Mouse (Mus musculus) MEL (cell line): Measurements from ENCODE around the gene Ptges3. TPM values are rescaled to one million over a fixed set of nuclear protein-coding genes. Genes with fewer than 3 reads are reported as not detected.

Source experiments
- DNase-seq: peaks from one replicate; pipeline ENCODE4 v3.0.0; 2011; ENCODE audit warnings: low read depth, low spot score
- H3K27ac ChIP-seq: 2 replicates; pipeline ENCODE4 v1.5.1; 2012; ENCODE audit warnings: low read depth, mild to moderate bottlenecking, control low read depth, low read length, moderate library complexity; ENCODE audit not compliant: control insufficient read depth
- H3K27me3 ChIP-seq, 2 experiments: fragments of 150-350 bp in 1 of 2; sonication (generic) in 1 of 2; 2 replicates each; pipeline ENCODE4 v1.6.1; 2012; ENCODE audit warnings: low read length in 2 of 2, mild to moderate bottlenecking in 2 of 2, improper control_type of control experiment in 1 of 2, moderate library complexity in 1 of 2; ENCODE audit not compliant: insufficient read depth in 2 of 2, control insufficient read depth in 1 of 2
- H3K36me3 ChIP-seq, 2 experiments: 2 replicates each; pipeline ENCODE4 v1.6.1; 2012 to 2014; ENCODE audit warnings: low read length in 2 of 2, improper control_type of control experiment in 1 of 2, inconsistent platforms in 1 of 2, mild to moderate bottlenecking in 1 of 2; ENCODE audit not compliant: insufficient read depth in 2 of 2, control insufficient read depth in 1 of 2
- H3K4me1 ChIP-seq, 2 experiments: fragments of 150-350 bp in 1 of 2; sonication (generic) in 1 of 2; 2 replicates each; pipeline ENCODE4 v1.6.1; 2012; ENCODE audit warnings: low read length in 2 of 2, improper control_type of control experiment in 1 of 2, mild to moderate bottlenecking in 1 of 2; ENCODE audit not compliant: insufficient read depth in 2 of 2, control insufficient read depth in 1 of 2
- H3K4me3 ChIP-seq, 2 experiments: fragments of 150-350 bp in 1 of 2; sonication (generic) in 1 of 2; 2 replicates each; pipeline ENCODE4 v1.5.1; 2012; ENCODE audit warnings: low read depth in 2 of 2, low read length in 2 of 2, mild to moderate bottlenecking in 2 of 2, moderate library complexity in 2 of 2, control low read depth in 1 of 2, improper control_type of control experiment in 1 of 2; ENCODE audit not compliant: control insufficient read depth in 1 of 2, insufficient read depth in 1 of 2
- H3K79me2 ChIP-seq: 2 replicates; pipeline ENCODE4 v1.6.1; 2012; ENCODE audit warnings: mild to moderate bottlenecking, low read length, moderate library complexity; ENCODE audit not compliant: control insufficient read depth, poor library complexity, insufficient read depth
- H3K9ac ChIP-seq: 2 replicates; pipeline ENCODE4 v1.6.1; 2012; ENCODE audit warnings: low read depth, mild to moderate bottlenecking, control low read depth, low read length, moderate library complexity; ENCODE audit not compliant: control insufficient read depth, poor library complexity, severe bottlenecking
- H3K9me3 ChIP-seq: fragments of 150-350 bp; sonication (generic); replicated peaks from 2 replicates; pipeline ENCODE4 v1.6.1; 2012; ENCODE audit warnings: mild to moderate bottlenecking, low read length, improper control_type of control experiment, moderate library complexity; ENCODE audit not compliant: insufficient read depth
- BHLHE40 ChIP-seq: IDR thresholded peaks from 2 replicates; pipeline ENCODE4 v1.6.1; 2012; ENCODE audit warnings: low read depth, mild to moderate bottlenecking, inconsistent platforms, low read length, improper control_type of control experiment, borderline replicate concordance
- CHD2 ChIP-seq: IDR thresholded peaks from 2 replicates; pipeline ENCODE4 v1.6.1; 2011; ENCODE audit warnings: low read length, improper control_type of control experiment
- CTCF ChIP-seq, 3 experiments: IDR thresholded peaks in 2 of 3; conservative IDR thresholded peaks in 1 of 3; 2 replicates each; pipeline ENCODE4 v1.5.1; 2011 to 2012; ENCODE audit warnings: low read length in 3 of 3, low read depth in 2 of 3, mild to moderate bottlenecking in 2 of 3, improper control_type of control experiment in 1 of 3, inconsistent platforms in 1 of 3, mixed read lengths in 1 of 3, moderate library complexity in 1 of 3; ENCODE audit not compliant: control insufficient read depth in 1 of 3, insufficient read depth in 1 of 3, poor library complexity in 1 of 3, severe bottlenecking in 1 of 3
- GABPA ChIP-seq: IDR thresholded peaks from 2 replicates; pipeline ENCODE4 v1.6.1; 2012; ENCODE audit warnings: low read depth, mild to moderate bottlenecking, inconsistent platforms, low read length, improper control_type of control experiment, moderate library complexity
- GATA1 ChIP-seq: IDR thresholded peaks from 2 replicates; pipeline ENCODE4 v1.6.1; 2011; ENCODE audit warnings: low read depth, low read length, improper control_type of control experiment
- HCFC1 ChIP-seq: IDR thresholded peaks from 2 replicates; pipeline ENCODE4 v1.6.1; 2012; ENCODE audit warnings: low read depth, mild to moderate bottlenecking, inconsistent platforms, low read length, improper control_type of control experiment, moderate library complexity
- KAT2A ChIP-seq: conservative IDR thresholded peaks from 2 replicates; pipeline ENCODE4 v1.6.1; 2012; ENCODE audit warnings: low read depth, low read length, improper control_type of control experiment, inconsistent platforms
- MAZ ChIP-seq: IDR thresholded peaks from 2 replicates; pipeline ENCODE4 v1.6.1; 2012; ENCODE audit warnings: low read depth, mild to moderate bottlenecking, inconsistent platforms, low read length, improper control_type of control experiment
- MEF2A ChIP-seq: IDR thresholded peaks from 2 replicates; pipeline ENCODE4 v1.6.1; 2014; ENCODE audit warnings: low read depth, mild to moderate bottlenecking, inconsistent platforms, low read length, improper control_type of control experiment; ENCODE audit not compliant: poor library complexity, insufficient replicate concordance, severe bottlenecking; ENCODE audit errors: extremely low read depth
- MYB ChIP-seq: IDR thresholded peaks from 2 replicates; pipeline ENCODE4 v1.6.1; 2011; ENCODE audit warnings: mild to moderate bottlenecking, low read depth, low read length, improper control_type of control experiment
- MYC ChIP-seq: IDR thresholded peaks from 2 replicates; pipeline ENCODE4 v1.6.1; 2011; ENCODE audit warnings: low read depth, mild to moderate bottlenecking, low read length, improper control_type of control experiment, moderate library complexity
- NELFE ChIP-seq: IDR thresholded peaks from 2 replicates; pipeline ENCODE4 v1.6.1; 2011; ENCODE audit warnings: low read depth, low read length, improper control_type of control experiment
- NRF1 ChIP-seq: IDR thresholded peaks from 2 replicates; pipeline ENCODE4 v1.6.1; 2014; ENCODE audit warnings: low read depth, mild to moderate bottlenecking, inconsistent platforms, low read length, improper control_type of control experiment, moderate library complexity; ENCODE audit not compliant: poor library complexity, insufficient read depth, severe bottlenecking
- POLR2A ChIP-seq, 2 experiments: IDR thresholded peaks; 2 replicates each; pipeline ENCODE4 v1.6.1; 2011 to 2012; ENCODE audit warnings: low read length in 2 of 2, mild to moderate bottlenecking in 2 of 2, control low read depth in 1 of 2, improper control_type of control experiment in 1 of 2, low read depth in 1 of 2, moderate library complexity in 1 of 2; ENCODE audit not compliant: control insufficient read depth in 1 of 2, insufficient read depth in 1 of 2, poor library complexity in 1 of 2
- POLR2AphosphoS2 ChIP-seq: IDR thresholded peaks from 2 replicates; pipeline ENCODE4 v1.6.1; 2011; ENCODE audit warnings: low read length, improper control_type of control experiment
- POLR2AphosphoS5 ChIP-seq: IDR thresholded peaks from 2 replicates; pipeline ENCODE4 v1.6.1; 2012; ENCODE audit warnings: low read depth, borderline replicate concordance, mild to moderate bottlenecking, inconsistent platforms, low read length, moderate library complexity, mixed read lengths
- TBP ChIP-seq: IDR thresholded peaks from 2 replicates; pipeline ENCODE4 v1.8.0; 2011; ENCODE audit warnings: low read depth, low read length, improper control_type of control experiment
- TCF12 ChIP-seq: IDR thresholded peaks from 2 replicates; pipeline ENCODE4 v1.6.1; 2014; ENCODE audit warnings: low read depth, mild to moderate bottlenecking, inconsistent platforms, low read length, improper control_type of control experiment, moderate library complexity
- UBTF ChIP-seq: IDR thresholded peaks from 2 replicates; pipeline ENCODE4 v1.6.1; 2012; ENCODE audit warnings: low read depth, mild to moderate bottlenecking, inconsistent platforms, low read length, improper control_type of control experiment, moderate library complexity, borderline replicate concordance; ENCODE audit not compliant: insufficient read depth
- USF2 ChIP-seq, 2 experiments: IDR thresholded peaks; 2 replicates each; pipeline ENCODE4 v1.6.1; 2011 to 2012; ENCODE audit warnings: improper control_type of control experiment in 2 of 2, low read length in 2 of 2, borderline replicate concordance in 1 of 2, inconsistent platforms in 1 of 2, low read depth in 1 of 2, mild to moderate bottlenecking in 1 of 2; ENCODE audit not compliant: insufficient read depth in 1 of 2
- ZC3H11A ChIP-seq: IDR thresholded peaks from 2 replicates; pipeline ENCODE4 v1.6.1; 2012; ENCODE audit warnings: low read depth, mild to moderate bottlenecking, inconsistent platforms, low read length, improper control_type of control experiment
- ZMIZ1 ChIP-seq: IDR thresholded peaks from 2 replicates; pipeline ENCODE4 v1.6.1; 2012; ENCODE audit warnings: low read depth, mild to moderate bottlenecking, inconsistent platforms, low read length, improper control_type of control experiment, moderate library complexity
- polyA plus RNA-seq, 2 experiments: library from polyadenylated mRNA; stranded (reverse) in 1 of 2; unstranded in 1 of 2; fragments of >175 nt in 1 of 2; fragments of >200 nt in 1 of 2; gene quantifications; 2 replicates each; pipeline versions ENCODE4 v1.2.1 to v1.2.4; 2012; ENCODE audit warnings: low replicate concordance in 2 of 2, low read depth in 1 of 2; ENCODE audit not compliant: insufficient read length in 2 of 2, insufficient read depth in 1 of 2, missing spikeins in 1 of 2
- total RNA-seq: library from RNA; depleted of rRNA; stranded (reverse); fragments of 300-350 nt; gene quantifications from 2 replicates; pipeline ENCODE4 v1.2.3, GENCODE M21; 2012; rRNA removed

The Ptges3 gene
- total RNA-seq: 233 and 240 TPM in 2 replicates
- 100 to 1,000 TPM; 216 to 627 TPM for polyA plus RNA-seq

DNA sequence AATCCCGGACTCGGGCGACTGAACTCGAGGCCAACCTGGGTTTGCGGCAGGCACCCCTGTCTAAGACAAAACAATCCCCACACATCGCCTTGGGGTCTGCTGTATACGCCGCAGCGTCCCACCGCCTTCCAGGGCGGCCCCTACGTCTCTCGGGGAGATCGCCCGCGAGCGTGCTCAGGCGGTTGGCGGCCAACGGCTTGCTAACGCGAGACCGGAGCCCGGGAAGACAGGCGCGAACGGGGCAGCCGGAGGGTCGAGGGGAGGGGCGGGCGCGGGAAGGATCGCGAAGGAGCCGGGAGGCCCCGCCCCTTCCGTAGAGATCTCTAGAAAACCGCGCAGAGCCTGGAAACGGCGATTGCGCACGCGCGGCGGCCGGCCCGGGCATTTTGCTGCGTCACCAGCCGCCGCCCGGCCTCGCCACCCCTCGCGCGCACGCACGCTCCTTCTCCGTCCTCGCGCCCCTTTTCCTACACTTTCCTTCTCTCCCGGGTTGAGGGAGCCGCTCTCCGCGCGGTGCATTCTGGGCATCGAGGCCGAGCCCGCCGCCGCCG is at the start of gene Ptges3:
Ptges3 (plus strand) TSS at position 354 of the 551 bp plus-strand sequence.
- no peak for TF ChIP-seq MYB
- peak; percentile 15; the same call in 1 of the 2 replicates for TF ChIP-seq KAT2A
- TF ChIP-seq NELFE: peak; percentile 75
- TF ChIP-seq MAZ: peak; percentile 16; the same call in 1 of the 2 replicates
- no peak for TF ChIP-seq GATA1
- peak; percentile 90 for TF ChIP-seq POLR2A (IDR thresholded peaks at IDR 0.05; ENCODE audit: control insufficient read depth in 1 of 2, insufficient read depth in 1 of 2, low read depth in 1 of 2, low read length in 2 of 2, poor library complexity in 1 of 2)
- TF ChIP-seq POLR2AphosphoS2: peak; percentile 36; the same call in 1 of the 2 replicates
- TF ChIP-seq TBP: peak; percentile 61
- TF ChIP-seq ZC3H11A: no peak
- TF ChIP-seq GABPA: 0 out of 2 replicates have a peak, but pooled peaks have one; percentile 19
- TF ChIP-seq TCF12: no peak
- TF ChIP-seq NRF1: peak; percentile 85
- TF ChIP-seq CHD2: peak; percentile 80
- TF ChIP-seq ZMIZ1: peak; percentile 10; the same call in 1 of the 2 replicates
- TF ChIP-seq UBTF: peak; percentile 61; the same call in 1 of the 2 replicates
- TF ChIP-seq HCFC1: peak; percentile 75
- peak within 1 kb of the TSS; percentile 90 for H3K27ac ChIP-seq
- H3K9me3 ChIP-seq: no peaks in the 10 kb centered on the region
- peaks cover 13 to 14% of the 10 kb centered on the region in 2 experiments for H3K4me1 ChIP-seq
- H3K9ac ChIP-seq: peak within 1 kb of the TSS; percentile 93
- no peaks in the 10 kb centered on the region for H3K27me3 ChIP-seq
- peaks cover 51% of the 10 kb centered on the region for H3K79me2 ChIP-seq
- peak; percentile 97 for DNase-seq
- peak within 1 kb of the TSS; percentile 80 to 94 for H3K4me3 ChIP-seq
- peaks cover 2 to 32% of the 10 kb centered on the region in 2 experiments; a peak in 3 of 4 replicates for H3K36me3 ChIP-seq

DNA sequence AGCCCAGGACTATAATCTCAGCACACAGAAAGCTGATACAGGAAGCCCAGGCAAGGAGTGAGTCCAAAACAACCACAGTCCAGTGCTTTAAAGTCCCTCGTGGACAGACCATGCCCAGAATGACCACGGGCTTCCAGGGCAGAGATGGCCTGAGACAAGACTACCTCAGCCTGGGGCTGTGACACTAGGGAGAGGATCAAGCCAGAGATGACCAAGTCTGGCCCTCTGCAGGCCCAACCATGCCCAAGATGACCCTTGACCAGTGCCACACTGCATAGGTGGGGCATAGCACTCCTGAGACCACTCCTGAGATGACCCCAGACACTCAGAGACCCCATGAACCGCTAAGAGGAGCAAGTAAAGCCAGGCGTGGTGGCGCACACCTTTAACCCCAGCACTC is 49.0 kb upstream of the Ptges3 start:
- Histone ChIP-seq H3K4me3 (no peak overlapping the region), H3K79me2 (no peaks in the 10 kb centered on the region), H3K9me3 (no peaks in the 10 kb centered on the region), H3K27ac (no peak overlapping the region), H3K27me3 (peaks cover 0 to 4% of the 10 kb centered on the region in 2 experiments; a peak in 2 of 4 replicates), H3K9ac (no peak overlapping the region), H3K4me1 (no peaks in the 10 kb centered on the region), H3K36me3 (no peaks in the 10 kb centered on the region; a peak in 1 of 4 replicates)
- no peak for TF ChIP-seq MYC
- no peak for TF ChIP-seq POLR2AphosphoS2
- no peak for TF ChIP-seq MEF2A
- no peak for TF ChIP-seq CTCF (IDR thresholded peaks at IDR 0.05 in 2 of 3, conservative IDR thresholded peaks at IDR 0.05 in 1 of 3; ENCODE audit: control insufficient read depth in 1 of 3, insufficient read depth in 1 of 3, low read depth in 2 of 3, low read length in 3 of 3, poor library complexity in 1 of 3, severe bottlenecking in 1 of 3)
- TF ChIP-seq POLR2AphosphoS5: no peak
- no peak for TF ChIP-seq USF2 (IDR thresholded peaks at IDR 0.05; ENCODE audit: borderline replicate concordance in 1 of 2, insufficient read depth in 1 of 2, low read depth in 1 of 2, low read length in 2 of 2)
- no peak for TF ChIP-seq BHLHE40
- no peak for TF ChIP-seq ZMIZ1
- TF ChIP-seq HCFC1: no peak
- TF ChIP-seq GATA1: no peak
- TF ChIP-seq NELFE: no peak
- no peak for DNase-seq
